Mouse (Mus musculus) skeletal muscle tissue, adult 2 months (tissue): ENCODE data around the gene Il7r.

Experiments used
- DNase-seq: peaks from one replicate; pipeline ENCODE4 v3.0.0-alpha.2; 2012; ENCODE audit warnings: low read depth, low spot score

Il7r gene

DNA sequence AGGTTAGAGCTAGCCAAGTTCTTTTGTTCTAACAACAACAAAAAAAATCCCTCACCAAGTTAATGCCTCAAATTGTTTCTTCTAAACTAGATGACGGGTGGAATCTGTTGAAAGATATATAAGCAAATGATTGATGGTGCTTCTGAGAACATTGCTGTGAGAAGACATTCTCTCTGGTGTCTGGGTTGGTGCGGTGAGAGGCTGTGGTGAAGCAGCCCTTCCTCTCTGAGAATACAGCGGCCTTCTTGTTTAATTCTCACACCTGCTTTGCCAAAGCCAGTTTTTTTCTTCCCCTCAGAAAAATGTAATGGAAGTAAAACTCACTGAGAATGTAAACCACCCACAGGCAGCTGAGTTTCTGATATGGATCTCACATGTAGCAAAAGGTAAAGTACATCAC is 57.8 kb downstream of the Il7r start:
- DNase-seq, result no peak

DNA sequence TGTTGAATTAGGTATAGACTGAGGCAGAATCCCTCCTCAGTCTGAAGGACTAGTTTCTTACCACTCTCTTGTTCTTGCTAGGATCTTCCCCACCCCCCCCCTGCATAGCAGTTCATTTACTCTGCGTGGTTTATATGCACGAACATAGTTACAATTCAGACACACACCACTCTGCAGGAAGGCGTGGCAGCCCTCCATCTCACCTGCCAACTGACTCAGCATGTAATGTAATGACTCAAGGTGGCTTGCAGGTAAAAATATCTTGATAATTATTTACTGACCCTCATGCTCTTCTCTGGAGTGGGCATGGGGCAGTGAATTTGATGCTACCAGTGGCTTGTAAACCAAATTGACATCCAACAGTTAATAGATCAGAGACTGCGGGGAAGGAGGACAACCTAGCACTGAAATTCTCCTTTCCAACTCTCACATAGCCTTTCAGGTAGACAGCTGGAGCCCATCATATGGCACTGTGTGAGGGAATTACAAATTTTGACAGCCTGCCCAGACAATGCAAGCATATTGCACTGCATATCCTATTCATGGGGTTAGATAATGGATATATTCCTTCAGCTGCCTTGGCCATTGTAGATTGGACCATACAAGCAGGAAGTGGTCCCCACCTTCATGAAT is 58.8 kb downstream of the Il7r start:
- no peak for DNase-seq

DNA sequence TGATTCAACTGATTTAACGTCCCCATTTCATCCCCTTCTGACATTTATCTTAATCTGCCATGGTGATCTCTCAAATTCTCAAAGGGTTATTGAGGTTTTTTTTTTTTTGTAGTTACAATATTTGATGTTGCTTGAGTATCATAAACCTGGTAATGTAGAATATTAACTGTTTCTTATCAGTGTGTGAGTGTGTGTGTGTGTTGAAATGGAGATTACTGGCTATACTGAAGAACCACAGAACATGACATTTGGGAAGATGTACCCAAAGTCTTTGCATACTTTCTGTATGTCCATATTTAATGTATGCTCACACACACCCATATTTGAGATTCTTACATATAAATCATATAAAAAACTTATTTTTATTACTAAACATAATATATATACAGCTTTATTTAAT is 65.9 kb downstream of the Il7r start:
- DNase-seq, result no peak

DNA sequence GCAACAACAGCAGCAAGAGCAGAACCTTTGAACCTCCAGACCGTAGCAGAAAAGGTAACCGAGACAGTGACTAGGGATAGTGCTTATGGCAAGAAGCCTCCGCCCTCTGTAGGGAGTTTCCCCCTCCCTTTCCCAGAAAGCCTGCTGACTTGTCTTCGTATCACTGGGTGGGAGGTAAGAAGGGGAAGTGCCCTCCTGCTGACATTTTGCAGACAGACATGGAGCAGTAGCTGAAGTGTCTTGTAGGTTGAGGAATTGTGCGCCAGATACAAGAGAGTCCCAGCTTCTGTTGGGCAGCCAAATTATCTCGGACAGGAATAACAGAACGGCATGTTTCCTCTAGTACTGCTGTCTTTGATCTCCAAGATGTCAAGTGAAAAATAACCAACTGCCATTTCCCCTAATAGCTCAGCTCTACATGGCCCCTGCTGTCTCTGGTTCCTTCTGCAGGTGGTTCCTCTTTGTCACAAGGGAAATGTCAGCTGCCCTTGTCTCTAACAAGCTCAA is 66.4 kb downstream of the Il7r start:
- DNase-seq, result peak; percentile 10
